Mouse (Mus musculus) myocyte (in vitro differentiated cells): ENCODE data around the gene Olfr237-ps1.

Source experiments
- POLR2A ChIP-seq: IDR thresholded peaks from one replicate; pipeline ENCODE4 v1.6.1; 2011; ENCODE audit warnings: low read depth, mild to moderate bottlenecking, control low read depth, moderate library complexity; ENCODE audit not compliant: insufficient read length
- POLR2AphosphoS2 ChIP-seq: IDR thresholded peaks from one replicate; pipeline ENCODE4 v1.6.1; 2011; ENCODE audit warnings: low read depth, control low read depth; ENCODE audit not compliant: insufficient read length
- USF1 ChIP-seq: IDR thresholded peaks from one replicate; pipeline ENCODE4 v1.6.1; 2011; ENCODE audit warnings: low read depth, mild to moderate bottlenecking, control low read depth, moderate library complexity

GRCm38 (mm10) chr6:43190986-43191385, 44.6 kb downstream of the Olfr237-ps1 start:
- TF ChIP-seq USF1, result no peak
- TF ChIP-seq POLR2A, result no peak
- TF ChIP-seq POLR2AphosphoS2, result no peak
